8 mouse cellular contexts compared by ENCODE assay signal in genomic region chr19:7113574-7113973, GRCm38 (mm10). TPM values are rescaled to one million over a fixed set of nuclear protein-coding genes. Genes with fewer than 3 reads are reported as not detected.
DNase-seq lines count a peak whose midpoint lies in the region; ATAC-seq and TF ChIP-seq lines count a peak whose summit lies in the region.

No protein-coding gene starts in this region.

- H3K9ac ChIP-seq in lung, postnatal 0 days (replicated peaks; ENCODE audit: low read depth) = 0 out of 2 replicates have a peak overlapping the region, but pooled peaks have one; percentile 8
- H3K9ac ChIP-seq in limb, embryonic 12.5 days (replicated peaks) = no peak overlapping the region
- no peak overlapping the region for H3K9ac ChIP-seq in stomach, embryonic 15.5 days

- TF ChIP-seq CTCF in lung, postnatal 0 days (IDR thresholded peaks at IDR 0.05) = no peak

- H3K4me2 ChIP-seq in lung, postnatal 0 days (replicated peaks; ENCODE audit: low read depth, low read length) = no peak overlapping the region
- H3K4me2 ChIP-seq in limb, embryonic 12.5 days = peak overlapping the region; percentile 41
- H3K4me2 ChIP-seq in stomach, embryonic 15.5 days = no peak overlapping the region

- H3K9me3 ChIP-seq in heart, embryonic 10.5 days = no peaks in the 10 kb centered on the region
- no peaks in the 10 kb centered on the region for H3K9me3 ChIP-seq in lung, postnatal 0 days (ENCODE audit: low read length)
- H3K9me3 ChIP-seq in limb, embryonic 12.5 days = no peaks in the 10 kb centered on the region
- no peaks in the 10 kb centered on the region for H3K9me3 ChIP-seq in stomach, embryonic 15.5 days

- H3K27me3 ChIP-seq in heart, embryonic 10.5 days (ENCODE audit: insufficient read depth, poor library complexity, severe bottlenecking) = peaks cover 43% of the 10 kb centered on the region
- H3K27me3 ChIP-seq in lung, postnatal 0 days (replicated peaks; ENCODE audit: insufficient read depth, low read length) = no peaks in the 10 kb centered on the region
- peaks cover 44% of the 10 kb centered on the region for H3K27me3 ChIP-seq in limb, embryonic 12.5 days
- no peaks in the 10 kb centered on the region for H3K27me3 ChIP-seq in stomach, embryonic 15.5 days (replicated peaks)

- no peak for DNase-seq in heart, embryonic 10.5 days (ENCODE audit: low spot score)
- no peak for DNase-seq in heart, adult 11 months
- DNase-seq in lung, postnatal 0 days (ENCODE audit: low spot score) = no peak
- DNase-seq in lung, postnatal 10 days = no peak
- DNase-seq in ovary, postnatal 14 days (ENCODE audit: low spot score) = no peak
- no peak for DNase-seq in left cerebral cortex, postnatal 36 days (ENCODE audit: low spot score in 2 of 2)

- no peak for ATAC-seq in lung, postnatal 0 days
- ATAC-seq in limb, embryonic 12.5 days (ENCODE audit: insufficient number of reproducible peaks, insufficient read depth, low FRiP score, low TSS enrichment, low read depth) = peak; percentile 29
- ATAC-seq in stomach, embryonic 15.5 days (ENCODE audit: insufficient read depth, low FRiP score, low read depth) = no peak

- no peak for TF ChIP-seq EP300 in lung, postnatal 0 days (IDR thresholded peaks at IDR 0.05)

- no peak overlapping the region for H3K4me3 ChIP-seq in heart, embryonic 10.5 days
- no peak overlapping the region for H3K4me3 ChIP-seq in lung, postnatal 0 days (ENCODE audit: low read depth, low read length)
- H3K4me3 ChIP-seq in limb, embryonic 12.5 days (replicated peaks) = no peak overlapping the region
- no peak overlapping the region for H3K4me3 ChIP-seq in stomach, embryonic 15.5 days (replicated peaks)

- WGBS in heart, embryonic 10.5 days = 52% methylated on average over 14 of the region's 14 CpGs
- WGBS in lung, postnatal 0 days = 43% methylated on average over 13 of the region's 14 CpGs
- WGBS in limb, embryonic 12.5 days = 7% methylated on average over 14 of the region's 14 CpGs
- 47% methylated on average over 14 of the region's 14 CpGs for WGBS in stomach, embryonic 15.5 days

- peaks cover 80% of the 10 kb centered on the region for H3K4me1 ChIP-seq in heart, embryonic 10.5 days
- peaks cover 5% of the 10 kb centered on the region; the same call in 1 of the 2 replicates for H3K4me1 ChIP-seq in lung, postnatal 0 days (ENCODE audit: insufficient read depth, low read depth, low read length)
- H3K4me1 ChIP-seq in limb, embryonic 12.5 days (replicated peaks) = peaks cover 93% of the 10 kb centered on the region
- peaks cover 24% of the 10 kb centered on the region for H3K4me1 ChIP-seq in stomach, embryonic 15.5 days

- no peaks in the 10 kb centered on the region for H3K36me3 ChIP-seq in heart, embryonic 10.5 days
- no peaks in the 10 kb centered on the region for H3K36me3 ChIP-seq in lung, postnatal 0 days (ENCODE audit: insufficient read depth, low read length)
- no peaks in the 10 kb centered on the region for H3K36me3 ChIP-seq in limb, embryonic 12.5 days
- no peaks in the 10 kb centered on the region for H3K36me3 ChIP-seq in stomach, embryonic 15.5 days

- peak overlapping the region; percentile 72 for H3K27ac ChIP-seq in heart, embryonic 10.5 days
- no peak overlapping the region for H3K27ac ChIP-seq in lung, postnatal 0 days (ENCODE audit: low read length)
- peak overlapping the region; percentile 87 for H3K27ac ChIP-seq in limb, embryonic 12.5 days
- 0 out of 2 replicates have a peak overlapping the region, but pooled peaks have one; percentile 3 for H3K27ac ChIP-seq in stomach, embryonic 15.5 days

- intact Hi-C loops in left cerebral cortex, postnatal 36 days (cut with DNase I) = no loop called here

RNA-seq across cellular contexts. Expression of gene Flrt1, which starts 8.0 kb away (rescaled TPM):
- 0.53 and 1.0 TPM in 2 replicates for polyA plus RNA-seq in heart, embryonic 10.5 days (2016; fragmentation: Nextera tagmentation; extraction: Ambion mirVana)
- polyA plus RNA-seq in lung, postnatal 0 days (2015; fragmentation: Nextera tagmentation; extraction: Ambion mirVana) = 0.17 and 0.19 TPM in 2 replicates
- polyA plus RNA-seq in limb, embryonic 12.5 days (2016; fragmentation: Nextera tagmentation; extraction: Ambion mirVana) = 3.5 and 4.4 TPM in 2 replicates
- polyA plus RNA-seq in stomach, embryonic 15.5 days (2015; fragmentation: Nextera tagmentation; extraction: Ambion mirVana) = 3.5 and 4.2 TPM in 2 replicates
- 10 to 100 TPM; 36.2 to 41.7 TPM for total RNA-seq in left cerebral cortex, postnatal 36 days (2021)

RNA-seq across cellular contexts. Expression of gene Macrod1, which starts 57.0 kb away (rescaled TPM):
- 8.0 and 12.4 TPM in 2 replicates for polyA plus RNA-seq in heart, embryonic 10.5 days (2016; fragmentation: Nextera tagmentation; extraction: Ambion mirVana)
- polyA plus RNA-seq in lung, postnatal 0 days (2015; fragmentation: Nextera tagmentation; extraction: Ambion mirVana) = 16.0 and 19.4 TPM in 2 replicates
- polyA plus RNA-seq in limb, embryonic 12.5 days (2016; fragmentation: Nextera tagmentation; extraction: Ambion mirVana) = 12.3 and 13.2 TPM in 2 replicates
- 11.7 and 13.3 TPM in 2 replicates for polyA plus RNA-seq in stomach, embryonic 15.5 days (2015; fragmentation: Nextera tagmentation; extraction: Ambion mirVana)
- 10 to 100 TPM; 14.1 to 17.6 TPM for total RNA-seq in left cerebral cortex, postnatal 36 days (2021)
